Mouse (Mus musculus) hindbrain, embryonic 11.5 days (tissue): ENCODE measurements around the gene Arid1b. TPM values are rescaled to one million over a fixed set of nuclear protein-coding genes. Genes with fewer than 3 reads are reported as not detected.

Experiments
- ATAC-seq: fragments of 200-750 bp; cut with Nextera tagmentation; 2 replicates; pipeline ENCODE4 v1.8.0; 2017; ENCODE audit warnings: mild to moderate bottlenecking, moderate TSS enrichment, moderate library complexity; ENCODE audit not compliant: low FRiP score
- DNase-seq: peaks from one replicate; pipeline ENCODE4 v3.0.0-alpha.2; 2015; ENCODE audit warnings: low spot score
- H3K27ac ChIP-seq: fragments of 300-500 bp; sonication (generic); 2 replicates; pipeline ENCODE4 v1.5.1; 2014; ENCODE audit warnings: mild to moderate bottlenecking, low read depth, low read length
- H3K27me3 ChIP-seq: fragments of 300-500 bp; sonication (generic); 2 replicates; pipeline ENCODE4 v1.6.1; 2014; ENCODE audit warnings: mild to moderate bottlenecking, low read length, moderate library complexity, mixed read lengths; ENCODE audit not compliant: control insufficient read depth, insufficient read depth
- H3K36me3 ChIP-seq: fragments of 300-500 bp; sonication (generic); 2 replicates; pipeline ENCODE4 v1.6.1; 2014; ENCODE audit warnings: mild to moderate bottlenecking, low read length, moderate library complexity, mixed read lengths; ENCODE audit not compliant: control insufficient read depth, insufficient read depth
- H3K4me1 ChIP-seq: fragments of 300-500 bp; sonication (generic); replicated peaks from 2 replicates; pipeline ENCODE4 v1.6.1; 2014; ENCODE audit warnings: low read length, mixed read lengths; ENCODE audit not compliant: control insufficient read depth, insufficient read depth
- H3K4me2 ChIP-seq: fragments of 300-500 bp; sonication (generic); replicated peaks from 2 replicates; pipeline ENCODE4 v1.6.1; 2014; ENCODE audit warnings: mild to moderate bottlenecking, low read depth, low read length
- H3K4me3 ChIP-seq: fragments of 300-500 bp; sonication (generic); 2 replicates; pipeline ENCODE4 v1.5.1; 2014; ENCODE audit warnings: low read depth, low read length
- H3K9ac ChIP-seq: fragments of 300-500 bp; sonication (generic); 2 replicates; pipeline ENCODE4 v1.6.1; 2014; ENCODE audit warnings: low read depth, low read length
- H3K9me3 ChIP-seq: fragments of 300-500 bp; sonication (generic); 2 replicates; pipeline ENCODE4 v1.6.1; 2016; ENCODE audit warnings: low read length; ENCODE audit not compliant: control insufficient read depth
- WGBS: fragments of 180-500 bp; shearing (Covaris S2); extraction: QIAGEN DNeasy Blood & Tissue Kit; methylation state at CpG from one replicate; pipeline ENCODE4 v1.1.7; 2014; 5-methylcytosine and 5-hydroxymethylcytosine counted together
- polyA plus RNA-seq: library from polyadenylated mRNA; unstranded; fragments of >200 nt; fragmentation: Nextera tagmentation; extraction: Ambion mirVana; gene quantifications from 2 replicates; pipeline ENCODE4 v1.2.1, GENCODE M21; 2014

Arid1b gene
- polyA plus RNA-seq, 1 experiment from 2014 or later = 18.6 TPM

GRCm38 (mm10) chr17:5201859-5202598 lies 207.9 kb downstream of the Arid1b start:
- no peak overlapping the region for H3K27ac ChIP-seq
- no peaks in the 10 kb centered on the region for H3K4me1 ChIP-seq
- WGBS = 93% methylated on average over 6 of the region's 6 CpGs
- no peaks in the 10 kb centered on the region for H3K9me3 ChIP-seq
- H3K27me3 ChIP-seq = no peaks in the 10 kb centered on the region
- ATAC-seq = no peak
- DNase-seq = peak; percentile 55
- no peak overlapping the region for H3K9ac ChIP-seq
- no peak overlapping the region for H3K4me2 ChIP-seq
- no peaks in the 10 kb centered on the region for H3K36me3 ChIP-seq
- no peak overlapping the region for H3K4me3 ChIP-seq

DNA sequence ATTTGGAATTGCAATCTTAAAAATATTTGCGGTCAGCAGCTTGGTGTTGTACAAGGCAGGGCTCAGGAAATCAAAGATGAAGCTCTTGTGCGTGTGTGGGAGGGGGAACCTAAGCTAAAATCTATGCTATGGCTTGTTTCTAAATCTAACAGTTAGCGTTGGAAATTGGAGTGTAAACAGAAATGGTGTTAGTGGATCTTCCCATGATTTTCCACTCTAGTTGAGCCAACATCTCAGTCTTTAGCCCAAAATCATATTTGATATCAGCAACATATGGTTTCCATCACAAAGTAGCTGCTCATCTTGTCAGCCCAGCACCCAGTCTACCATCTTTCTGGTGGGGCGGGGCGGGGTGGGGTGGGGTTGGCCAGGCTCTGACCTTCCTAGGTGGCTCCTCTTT lies 208.6 kb downstream of the Arid1b start:
- Histone ChIP-seq H3K9ac (no peak overlapping the region), H3K36me3 (no peaks in the 10 kb centered on the region), H3K4me2 (no peak overlapping the region), H3K27me3 (no peaks in the 10 kb centered on the region), H3K4me3 (no peak overlapping the region), H3K27ac (no peak overlapping the region), H3K4me1 (no peaks in the 10 kb centered on the region), H3K9me3 (no peaks in the 10 kb centered on the region)
- WGBS = 95% methylated on average over 5 of the region's 5 CpGs
- DNase-seq (no peak), ATAC-seq (no peak)

DNA sequence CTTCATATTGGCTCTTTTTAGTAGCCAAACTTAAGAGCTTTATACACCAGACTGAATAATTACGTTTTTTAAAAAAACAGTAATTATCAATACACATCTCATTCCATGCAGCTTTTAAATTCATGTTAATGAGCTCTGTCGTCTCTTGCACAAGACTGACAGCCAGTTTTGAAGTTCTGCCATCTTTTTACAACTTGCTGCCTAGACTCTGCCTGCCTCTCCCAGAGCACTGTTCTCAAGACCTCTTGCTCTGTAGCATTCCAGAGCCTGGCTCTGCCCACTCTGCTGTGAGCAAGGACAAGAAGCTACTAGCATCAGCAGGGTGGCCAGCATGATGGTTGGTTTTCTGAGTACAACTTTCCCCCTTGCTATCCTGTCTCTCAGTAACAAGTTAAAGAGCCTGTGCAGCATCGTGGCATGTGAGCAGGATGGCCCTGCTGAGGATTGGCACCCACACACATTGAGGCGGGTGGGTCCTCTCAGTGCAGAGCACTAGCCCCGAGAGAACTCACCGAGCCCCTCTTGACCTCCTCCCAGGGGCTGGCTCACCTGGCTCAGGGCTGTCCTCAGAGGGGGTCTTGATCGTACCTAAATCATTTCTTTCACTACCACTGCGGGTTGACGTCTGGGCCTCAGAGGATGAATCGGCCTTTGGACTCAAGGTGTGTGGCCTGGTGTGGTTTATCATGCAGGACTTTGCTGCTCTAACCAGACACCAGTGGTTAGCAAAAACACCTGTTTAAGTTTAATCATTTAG lies 209.4 kb downstream of the Arid1b start:
- no peaks in the 10 kb centered on the region for H3K4me1 ChIP-seq
- H3K9ac ChIP-seq = no peak overlapping the region

DNA sequence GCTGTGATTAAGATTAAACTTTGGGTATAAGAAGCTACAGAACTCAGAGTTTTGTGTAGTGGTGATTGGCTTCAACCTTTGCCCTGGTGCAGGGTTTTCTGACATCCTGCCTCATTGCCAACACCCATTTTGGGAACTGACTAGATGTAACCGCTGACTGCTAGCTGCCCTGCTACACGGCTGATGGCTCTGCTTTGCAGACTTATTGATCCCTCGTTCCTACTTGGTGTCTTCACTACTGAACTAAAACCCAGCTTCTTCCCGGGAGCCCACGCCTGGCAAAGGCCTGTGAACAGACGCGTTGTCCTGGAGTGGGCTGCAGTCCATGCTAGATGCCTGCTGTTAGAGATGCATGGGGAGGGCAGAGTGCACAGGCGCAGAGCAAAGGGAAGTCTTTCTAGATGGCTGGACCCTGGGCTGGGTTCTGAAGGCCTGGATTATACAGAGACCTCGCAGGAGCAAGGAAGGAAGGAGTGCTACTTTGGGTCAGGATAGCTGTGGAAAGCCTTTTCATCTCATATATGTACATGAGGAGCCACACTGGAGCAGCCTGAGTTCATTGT lies 210.1 kb downstream of the Arid1b start:
- Histone ChIP-seq H3K4me2 (no peak overlapping the region), H3K4me3 (no peak overlapping the region), H3K27ac (no peak overlapping the region), H3K4me1 (no peaks in the 10 kb centered on the region), H3K27me3 (no peaks in the 10 kb centered on the region), H3K9me3 (no peaks in the 10 kb centered on the region), H3K9ac (no peak overlapping the region), H3K36me3 (no peaks in the 10 kb centered on the region)
- DNase-seq = no peak
- no peak for ATAC-seq
- WGBS = 95% methylated on average over 9 of the region's 9 CpGs

More for the DNA sequence above, 209.4 kb downstream of the Arid1b start:
- Histone ChIP-seq H3K36me3 (no peaks in the 10 kb centered on the region), H3K27me3 (no peaks in the 10 kb centered on the region), H3K4me3 (no peak overlapping the region), H3K4me2 (no peak overlapping the region), H3K9me3 (no peaks in the 10 kb centered on the region), H3K27ac (no peak overlapping the region)
- DNase-seq (no peak), ATAC-seq (no peak)
- 92% methylated on average over 10 of the region's 10 CpGs for WGBS

GRCm38 (mm10) chr17:5205163-5205581 lies 211.0 kb downstream of the Arid1b start:
- H3K4me3 ChIP-seq = no peak overlapping the region
- DNase-seq (no peak), ATAC-seq (no peak)
- H3K4me1 ChIP-seq = no peaks in the 10 kb centered on the region
- no peak overlapping the region for H3K27ac ChIP-seq
- WGBS = 87% methylated on average over 7 of the region's 7 CpGs
- H3K27me3 ChIP-seq = no peaks in the 10 kb centered on the region
- H3K9ac ChIP-seq = no peak overlapping the region
- no peaks in the 10 kb centered on the region for H3K36me3 ChIP-seq
- no peaks in the 10 kb centered on the region for H3K9me3 ChIP-seq
- H3K4me2 ChIP-seq = no peak overlapping the region

- no peaks in the 10 kb centered on the region for H3K27me3 ChIP-seq
- no peak overlapping the region for H3K9ac ChIP-seq
- no peak overlapping the region for H3K4me2 ChIP-seq
- WGBS = 58% methylated on average over 9 of the region's 9 CpGs
- DNase-seq (no peak), ATAC-seq (no peak)
- H3K9me3 ChIP-seq = no peaks in the 10 kb centered on the region
- no peak overlapping the region for H3K4me3 ChIP-seq
- H3K4me1 ChIP-seq = no peaks in the 10 kb centered on the region
- H3K36me3 ChIP-seq = no peaks in the 10 kb centered on the region
- no peak overlapping the region for H3K27ac ChIP-seq
These were observed 212.6 kb downstream of the Arid1b start for GRCm38 (mm10) chr17:5206731-5207130.

GRCm38 (mm10) chr17:5207881-5208280 lies 213.7 kb downstream of the Arid1b start:
- 88% methylated on average over 8 of the region's 8 CpGs for WGBS
- no peak overlapping the region for H3K4me2 ChIP-seq
- H3K4me3 ChIP-seq = no peak overlapping the region
- no peaks in the 10 kb centered on the region for H3K27me3 ChIP-seq
- no peak overlapping the region for H3K9ac ChIP-seq
- H3K4me1 ChIP-seq = no peaks in the 10 kb centered on the region; the same call in none of the 2 replicates
- no peak for DNase-seq
- H3K36me3 ChIP-seq = no peaks in the 10 kb centered on the region
- no peak for ATAC-seq
- no peak overlapping the region for H3K27ac ChIP-seq
- H3K9me3 ChIP-seq = no peaks in the 10 kb centered on the region

DNA sequence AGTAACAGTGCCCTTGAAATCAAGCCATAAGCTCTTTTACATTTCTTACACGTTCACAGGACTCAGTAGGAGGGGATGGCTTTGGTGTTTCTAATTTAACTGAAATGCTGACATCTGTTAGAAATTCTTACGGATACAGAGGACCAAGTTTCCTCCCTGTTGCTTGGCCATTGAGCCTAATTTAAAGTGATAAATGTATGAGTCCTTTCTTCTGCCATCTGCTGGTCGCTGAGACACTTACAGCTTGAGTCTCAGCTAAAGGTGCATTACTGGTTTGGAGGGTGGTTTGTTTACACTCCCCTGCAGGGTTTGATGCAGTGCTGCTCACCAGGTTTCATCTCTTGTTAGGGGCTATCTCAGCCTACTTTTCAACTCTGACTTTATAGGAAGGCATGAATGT lies 214.2 kb downstream of the Arid1b start:
- Histone ChIP-seq H3K9ac (no peak overlapping the region), H3K27me3 (no peaks in the 10 kb centered on the region), H3K4me3 (no peak overlapping the region), H3K9me3 (no peaks in the 10 kb centered on the region), H3K36me3 (no peaks in the 10 kb centered on the region), H3K4me1 (peaks cover 3% of the 10 kb centered on the region), H3K27ac (no peak overlapping the region), H3K4me2 (no peak overlapping the region)
- no peak for DNase-seq
- ATAC-seq = no peak
- 33% methylated on average over 3 of the region's 3 CpGs for WGBS
